Mouse (Mus musculus) hindbrain, embryonic 16.5 days (tissue): ENCODE data around the gene Gm13090. TPM values are rescaled to one million over a fixed set of nuclear protein-coding genes. Genes with fewer than 3 reads are reported as not detected.

Experiments used
- ATAC-seq: fragments of 200-750 bp; cut with Nextera tagmentation; 2 replicates; pipeline ENCODE4 v1.8.0; 2017; ENCODE audit warnings: moderate TSS enrichment, moderate library complexity
- H3K27ac ChIP-seq: fragments of 300-500 bp; sonication (generic); 2 replicates; pipeline ENCODE4 v1.5.1; 2014; ENCODE audit warnings: low read depth, mild to moderate bottlenecking, control low read depth, low read length, moderate library complexity
- H3K27me3 ChIP-seq: fragments of 300-500 bp; sonication (generic); replicated peaks from 2 replicates; pipeline ENCODE4 v1.6.1; 2014; ENCODE audit warnings: low read length; ENCODE audit not compliant: control insufficient read depth, insufficient read depth
- H3K36me3 ChIP-seq: fragments of 300-500 bp; sonication (generic); 2 replicates; pipeline ENCODE4 v1.6.1; 2014; ENCODE audit warnings: mild to moderate bottlenecking, low read length, moderate library complexity, mixed read lengths; ENCODE audit not compliant: control insufficient read depth, insufficient read depth
- H3K4me1 ChIP-seq: fragments of 300-500 bp; sonication (generic); 2 replicates; pipeline ENCODE4 v1.6.1; 2014; ENCODE audit warnings: low read depth, low read length; ENCODE audit not compliant: control insufficient read depth, insufficient read depth
- H3K4me2 ChIP-seq: fragments of 300-500 bp; sonication (generic); 2 replicates; pipeline ENCODE4 v1.6.1; 2014; ENCODE audit warnings: mild to moderate bottlenecking, low read length, control low read depth, moderate library complexity
- H3K4me3 ChIP-seq: fragments of 300-500 bp; sonication (generic); 2 replicates; pipeline ENCODE4 v1.5.1; 2014; ENCODE audit warnings: mild to moderate bottlenecking, low read length, control low read depth, moderate library complexity
- H3K9ac ChIP-seq: fragments of 300-500 bp; sonication (generic); 2 replicates; pipeline ENCODE4 v1.6.1; 2014; ENCODE audit warnings: low read depth, mild to moderate bottlenecking, control low read depth, low read length, moderate library complexity
- H3K9me3 ChIP-seq: fragments of 300-500 bp; sonication (generic); 2 replicates; pipeline ENCODE4 v1.6.1; 2014; ENCODE audit warnings: mild to moderate bottlenecking, low read length, moderate library complexity; ENCODE audit not compliant: control insufficient read depth
- WGBS: fragments of 180-500 bp; shearing (Covaris S2); extraction: QIAGEN DNeasy Blood & Tissue Kit; methylation state at CpG from one replicate; pipeline ENCODE4 v1.1.7; 2014; 5-methylcytosine and 5-hydroxymethylcytosine counted together
- polyA plus RNA-seq: library from polyadenylated mRNA; unstranded; fragments of >200 nt; fragmentation: Nextera tagmentation; extraction: Ambion mirVana; gene quantifications from 2 replicates; pipeline ENCODE4 v1.2.1, GENCODE M21; 2015

The Gm13090 gene
- polyA plus RNA-seq, 1 experiment from 2014 or later: not detected

- H3K9ac ChIP-seq: peak overlapping the region; percentile 94
- H3K27ac ChIP-seq: peak overlapping the region; percentile 97
- H3K4me1 ChIP-seq: peaks cover 26% of the 10 kb centered on the region
- no peaks in the 10 kb centered on the region for H3K9me3 ChIP-seq
- no peaks in the 10 kb centered on the region for H3K36me3 ChIP-seq
- peak; percentile 98 for ATAC-seq
- H3K4me3 ChIP-seq: peak overlapping the region; percentile 85
- peak overlapping the region; percentile 64 for H3K4me2 ChIP-seq
- no peaks in the 10 kb centered on the region for H3K27me3 ChIP-seq
- WGBS: under 1% methylated on average over 91 of the region's 101 CpGs
These were observed 18.8 kb downstream of the Gm13090 start for GRCm38 (mm10) chr4:151108028-151108771.

GRCm38 (mm10) chr4:151108834-151109241, 19.5 kb downstream of the Gm13090 start:
- Histone ChIP-seq H3K4me1 (peaks cover 20% of the 10 kb centered on the region), H3K27me3 (no peaks in the 10 kb centered on the region), H3K4me3 (peak overlapping the region; percentile 85), H3K9ac (peak overlapping the region; percentile 79), H3K4me2 (peak overlapping the region; percentile 64), H3K9me3 (no peaks in the 10 kb centered on the region), H3K27ac (peak overlapping the region; percentile 90), H3K36me3 (no peaks in the 10 kb centered on the region)
- 1% methylated on average over 14 of the region's 20 CpGs for WGBS
- no peak; the same call in 1 of the 2 replicates for ATAC-seq

- Histone ChIP-seq H3K4me1 (peaks cover 5% of the 10 kb centered on the region), H3K27me3 (no peaks in the 10 kb centered on the region), H3K9ac (no peak overlapping the region), H3K36me3 (no peaks in the 10 kb centered on the region), H3K9me3 (no peaks in the 10 kb centered on the region), H3K4me2 (no peak overlapping the region), H3K4me3 (no peak overlapping the region), H3K27ac (no peak overlapping the region)
- 62% methylated on average over 8 of the region's 8 CpGs for WGBS
- no peak for ATAC-seq
These were observed 21.9 kb downstream of the Gm13090 start for GRCm38 (mm10) chr4:151111226-151111625.

GRCm38 (mm10) chr4:151114574-151114973, 25.2 kb downstream of the Gm13090 start:
- ATAC-seq: no peak
- Histone ChIP-seq H3K36me3 (no peaks in the 10 kb centered on the region), H3K9me3 (no peaks in the 10 kb centered on the region), H3K27ac (no peak overlapping the region), H3K4me1 (no peaks in the 10 kb centered on the region), H3K4me3 (no peak overlapping the region), H3K4me2 (no peak overlapping the region), H3K27me3 (no peaks in the 10 kb centered on the region), H3K9ac (no peak overlapping the region)
- 90% methylated on average over 7 of the region's 7 CpGs for WGBS

GRCm38 (mm10) chr4:151118883-151119282, 29.5 kb downstream of the Gm13090 start:
- 69% methylated on average over 3 of the region's 3 CpGs for WGBS
- no peak for ATAC-seq

GRCm38 (mm10) chr4:151127636-151128548, 38.5 kb downstream of the Gm13090 start:
- peak overlapping the region; percentile 99 for H3K27ac ChIP-seq
- 2% methylated on average over 9 of the region's 10 CpGs for WGBS
- H3K4me3 ChIP-seq: peak overlapping the region; percentile 50
- no peaks in the 10 kb centered on the region for H3K27me3 ChIP-seq
- H3K9ac ChIP-seq: peak overlapping the region; percentile 83
- peak; percentile 1 for ATAC-seq
- H3K36me3 ChIP-seq: no peaks in the 10 kb centered on the region
- peaks cover 36% of the 10 kb centered on the region for H3K4me1 ChIP-seq
- H3K9me3 ChIP-seq: no peaks in the 10 kb centered on the region
- H3K4me2 ChIP-seq: peak overlapping the region; percentile 77

More at GRCm38 (mm10) chr4:151118883-151119282, 29.5 kb downstream of the Gm13090 start:
- H3K36me3 ChIP-seq: no peaks in the 10 kb centered on the region
- H3K9ac ChIP-seq: no peak overlapping the region
- no peak overlapping the region for H3K4me2 ChIP-seq
- no peak overlapping the region for H3K27ac ChIP-seq
- H3K9me3 ChIP-seq: no peaks in the 10 kb centered on the region
- no peak overlapping the region for H3K4me3 ChIP-seq
- H3K27me3 ChIP-seq: no peaks in the 10 kb centered on the region
- no peaks in the 10 kb centered on the region for H3K4me1 ChIP-seq

- no peaks in the 10 kb centered on the region for H3K9me3 ChIP-seq
- under 1% methylated on average over 67 of the region's 69 CpGs for WGBS
- ATAC-seq: peak; percentile 85
- H3K27ac ChIP-seq: peak overlapping the region; percentile 99
- H3K4me1 ChIP-seq: peaks cover 36% of the 10 kb centered on the region
- peak overlapping the region; percentile 83 for H3K9ac ChIP-seq
- peak overlapping the region; percentile 50 for H3K4me3 ChIP-seq
- no peaks in the 10 kb centered on the region for H3K27me3 ChIP-seq
- no peaks in the 10 kb centered on the region for H3K36me3 ChIP-seq
- peak overlapping the region; percentile 77 for H3K4me2 ChIP-seq
These were observed 39.5 kb downstream of the Gm13090 start for GRCm38 (mm10) chr4:151128641-151129541.

GRCm38 (mm10) chr4:151129725-151130557, 40.6 kb downstream of the Gm13090 start:
- Histone ChIP-seq H3K4me3 (peak overlapping the region; percentile 50), H3K9ac (peak overlapping the region; percentile 83), H3K4me2 (peak overlapping the region; percentile 77), H3K27me3 (no peaks in the 10 kb centered on the region), H3K36me3 (no peaks in the 10 kb centered on the region), H3K4me1 (peaks cover 36% of the 10 kb centered on the region), H3K9me3 (no peaks in the 10 kb centered on the region), H3K27ac (peak overlapping the region; percentile 99)
- WGBS: 51% methylated on average over 16 of the region's 16 CpGs
- ATAC-seq: no peak
